ENCODE assay signal across 24 mouse cellular contexts in the genomic region with DNA sequence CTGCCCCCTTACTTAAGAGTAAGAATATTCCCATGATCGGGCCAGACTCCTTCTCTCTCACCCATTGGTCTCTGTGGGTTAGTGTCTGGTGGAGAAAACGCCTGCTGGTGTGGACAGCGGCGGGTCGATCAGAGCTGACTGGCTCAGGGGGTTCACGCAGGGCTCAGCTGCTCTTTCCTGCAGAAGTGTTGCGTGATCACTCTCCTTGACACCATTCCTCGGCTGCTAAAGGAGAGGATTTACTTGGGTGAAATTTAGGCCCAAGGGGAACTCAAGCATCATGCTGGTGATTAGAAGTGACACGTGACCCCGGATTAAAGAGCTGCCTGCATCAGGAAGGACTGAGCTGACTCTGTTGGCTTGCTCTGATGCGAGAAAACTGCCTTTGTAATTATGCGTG.
DNase-seq lines count a peak whose midpoint lies in the region; ATAC-seq lines count a peak whose summit lies in the region.
"Had no signal": no experiment of that assay in that cellular context is flagged by ENCODE, and none has a peak within 500 bp of the region (broad histone marks: within the 10 kb centered on the region; RNA-seq: fewer than 3 reads in every experiment).

No protein-coding gene starts in this region.

- H3K27me3 ChIP-seq in hindbrain, embryonic 11.5 days (ENCODE audit: control insufficient read depth, insufficient read depth, low read length) = no peaks in the 10 kb centered on the region
- no peaks in the 10 kb centered on the region for H3K27me3 ChIP-seq in hindbrain, embryonic 13.5 days
- H3K27me3 ChIP-seq in midbrain, embryonic 13.5 days = no peaks in the 10 kb centered on the region
- H3K27me3 ChIP-seq: embryonic facial prominence, embryonic 12.5 days; forebrain, embryonic 13.5 days; hindbrain, embryonic 15.5 days; intestine, embryonic 15.5 days had no signal

- no peaks in the 10 kb centered on the region for H3K4me1 ChIP-seq in hindbrain, embryonic 11.5 days (replicated peaks; ENCODE audit: control insufficient read depth, insufficient read depth, low read length)
- no peaks in the 10 kb centered on the region for H3K4me1 ChIP-seq in hindbrain, embryonic 13.5 days (replicated peaks)
- H3K4me1 ChIP-seq in midbrain, embryonic 13.5 days (replicated peaks) = peaks cover 9% of the 10 kb centered on the region
- H3K4me1 ChIP-seq: embryonic facial prominence, embryonic 12.5 days; forebrain, embryonic 13.5 days; hindbrain, embryonic 15.5 days; intestine, embryonic 15.5 days had no signal

- H3K4me2 ChIP-seq in hindbrain, embryonic 11.5 days (replicated peaks; ENCODE audit: low read depth, low read length) = no peak overlapping the region
- H3K4me2 ChIP-seq in hindbrain, embryonic 13.5 days = no peak overlapping the region
- peak overlapping the region; percentile 32 for H3K4me2 ChIP-seq in midbrain, embryonic 13.5 days (replicated peaks)
- H3K4me2 ChIP-seq: embryonic facial prominence, embryonic 12.5 days; forebrain, embryonic 13.5 days; hindbrain, embryonic 15.5 days; intestine, embryonic 15.5 days had no signal

- no peaks in the 10 kb centered on the region for H3K9me3 ChIP-seq in hindbrain, embryonic 11.5 days (ENCODE audit: control insufficient read depth, low read length)
- no peaks in the 10 kb centered on the region for H3K9me3 ChIP-seq in hindbrain, embryonic 13.5 days
- H3K9me3 ChIP-seq in midbrain, embryonic 13.5 days = no peaks in the 10 kb centered on the region
- H3K9me3 ChIP-seq: embryonic facial prominence, embryonic 12.5 days; hindbrain, embryonic 15.5 days; intestine, embryonic 15.5 days had no signal

- H3K27ac ChIP-seq in hindbrain, embryonic 11.5 days (ENCODE audit: low read depth, low read length) = no peak overlapping the region
- H3K27ac ChIP-seq in hindbrain, embryonic 13.5 days = no peak overlapping the region
- H3K27ac ChIP-seq in midbrain, embryonic 13.5 days = no peak overlapping the region
- H3K27ac ChIP-seq: embryonic facial prominence, embryonic 12.5 days; forebrain, embryonic 13.5 days; hindbrain, embryonic 15.5 days; intestine, embryonic 15.5 days; macrophage had no signal

- no peaks in the 10 kb centered on the region for H3K36me3 ChIP-seq in hindbrain, embryonic 11.5 days (ENCODE audit: control insufficient read depth, insufficient read depth, low read length)
- H3K36me3 ChIP-seq in hindbrain, embryonic 13.5 days = no peaks in the 10 kb centered on the region
- H3K36me3 ChIP-seq in midbrain, embryonic 13.5 days = no peaks in the 10 kb centered on the region
- H3K36me3 ChIP-seq: embryonic facial prominence, embryonic 12.5 days; hindbrain, embryonic 15.5 days; intestine, embryonic 15.5 days had no signal

- intact Hi-C loops in gastrocnemius, postnatal 36 days (cut with DNase I) = no loop called here

- no peak overlapping the region for H3K4me3 ChIP-seq in hindbrain, embryonic 11.5 days (ENCODE audit: low read depth, low read length)
- H3K4me3 ChIP-seq in hindbrain, embryonic 13.5 days = no peak overlapping the region
- H3K4me3 ChIP-seq in midbrain, embryonic 13.5 days (replicated peaks) = no peak overlapping the region
- H3K4me3 ChIP-seq: embryonic facial prominence, embryonic 12.5 days; erythroblast, embryonic 14.5 days; forebrain, embryonic 13.5 days; hindbrain, embryonic 15.5 days; intestine, embryonic 15.5 days had no signal

- 40% methylated on average over 12 of the region's 12 CpGs for WGBS in hindbrain, embryonic 11.5 days
- 34% methylated on average over 12 of the region's 12 CpGs for WGBS in hindbrain, embryonic 13.5 days
- 15% methylated on average over 12 of the region's 12 CpGs for WGBS in midbrain, embryonic 13.5 days

- no peak for ATAC-seq in hindbrain, embryonic 11.5 days (ENCODE audit: low FRiP score)
- ATAC-seq in hindbrain, embryonic 13.5 days (ENCODE audit: low FRiP score) = no peak
- peak; percentile 56; the same call in 1 of the 2 replicates for ATAC-seq in midbrain, embryonic 13.5 days
- ATAC-seq in megakaryocyte, adult 5-6 weeks (ENCODE audit: poor library complexity, severe bottlenecking) = no peak
- ATAC-seq: forebrain, embryonic 13.5 days; intestine, embryonic 15.5 days had no signal

- no peak overlapping the region for H3K9ac ChIP-seq in hindbrain, embryonic 11.5 days (ENCODE audit: low read depth, low read length)
- H3K9ac ChIP-seq in hindbrain, embryonic 13.5 days = no peak overlapping the region
- no peak overlapping the region for H3K9ac ChIP-seq in midbrain, embryonic 13.5 days (replicated peaks)
- H3K9ac ChIP-seq: embryonic facial prominence, embryonic 12.5 days; forebrain, embryonic 13.5 days; hindbrain, embryonic 15.5 days; intestine, embryonic 15.5 days had no signal

- peak; percentile 12 for DNase-seq in embryo, embryonic 10 days (ENCODE audit: low spot score)
- no peak for DNase-seq in embryo, embryonic 10.5 days (ENCODE audit: low spot score)
- peak; percentile 8 for DNase-seq in hindbrain, embryonic 11.5 days (ENCODE audit: low spot score)
- peak; percentile 19 for DNase-seq in retina, postnatal 7 days (ENCODE audit: low read depth, low spot score)
- no peak for DNase-seq in gastrocnemius, postnatal 36 days
- DNase-seq: adrenal gland, postnatal 10 days; cerebellum, adult 2 months; cerebellum, postnatal 36 days; heart, postnatal 14 days; kidney, adult 8-10 months; kidney, postnatal 14 days; layer of hippocampus, postnatal 36 days; right cerebral cortex, adult 18-20 months; thymus, adult 2 months; thymus, postnatal 4 days had no signal

Comparison
In these comparisons a context has a peak if more than half of its experiments do, and no peak if none do; other contexts are left out.
1. DNase-seq: peak in embryo, embryonic 10 days (single experiment), hindbrain, embryonic 11.5 days (single experiment) and retina, postnatal 7 days (single experiment); none in embryo, embryonic 10.5 days (single experiment) and gastrocnemius, postnatal 36 days (0 of 2).